In the genomic region with DNA sequence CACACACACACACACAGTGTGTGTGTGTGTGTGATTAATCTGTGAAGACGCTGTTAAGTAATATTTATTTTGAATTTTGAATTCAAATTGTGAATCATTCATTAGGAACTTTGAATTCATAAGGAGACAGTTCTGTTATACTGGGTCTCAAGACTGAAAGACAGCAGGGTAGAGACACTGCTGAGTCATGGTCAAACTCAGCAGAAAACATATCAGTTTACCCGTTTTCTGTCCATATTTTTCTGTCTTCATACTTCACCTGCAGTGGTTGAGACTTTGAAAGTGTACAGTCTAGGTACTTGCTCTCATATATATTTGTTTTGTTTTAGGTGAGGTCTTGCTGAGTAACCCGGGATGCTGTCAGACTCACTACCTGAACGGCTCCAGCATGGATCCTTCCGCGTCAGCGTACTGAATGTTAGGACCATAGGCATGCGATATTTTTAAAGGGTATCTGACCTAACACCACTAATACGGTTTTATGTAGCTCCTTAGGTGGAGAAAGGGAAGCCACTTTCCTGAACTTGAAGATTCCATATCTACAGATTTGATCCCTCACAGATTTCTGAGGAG, we compare ENCODE assay signal across 8 mouse cellular contexts.
A peak's percentile ranks its signal among the peaks of the same experiment; 100 is the strongest.
DNase-seq lines count a peak whose midpoint lies in the region; ATAC-seq lines count a peak whose summit lies in the region.

No protein-coding gene starts in this region.

- no peaks in the 10 kb centered on the region for H3K9me3 ChIP-seq in heart, embryonic 13.5 days
- H3K9me3 ChIP-seq in hindbrain, embryonic 10.5 days: no peaks in the 10 kb centered on the region
- H3K9me3 ChIP-seq in liver, embryonic 12.5 days (replicated peaks): no peaks in the 10 kb centered on the region
- H3K9me3 ChIP-seq in stomach, embryonic 16.5 days (replicated peaks; ENCODE audit: control insufficient read depth, low read length): no peaks in the 10 kb centered on the region

- WGBS in heart, embryonic 13.5 days: 53% methylated on average over 9 of the region's 9 CpGs
- 64% methylated on average over 9 of the region's 9 CpGs for WGBS in hindbrain, embryonic 10.5 days
- 53% methylated on average over 9 of the region's 9 CpGs for WGBS in liver, embryonic 12.5 days (ENCODE audit: insufficient replicate concordance)
- WGBS in stomach, embryonic 16.5 days: 52% methylated on average over 9 of the region's 9 CpGs

- peak overlapping the region; percentile 83 for H3K4me2 ChIP-seq in heart, embryonic 13.5 days
- H3K4me2 ChIP-seq in liver, embryonic 12.5 days: peak overlapping the region; percentile 83
- H3K4me2 ChIP-seq in stomach, embryonic 16.5 days (ENCODE audit: low read depth, low read length): peak overlapping the region; percentile 92

- H3K9ac ChIP-seq in heart, embryonic 13.5 days: peak overlapping the region; percentile 85; the same call in 1 of the 2 replicates
- H3K9ac ChIP-seq in liver, embryonic 12.5 days: peak overlapping the region; percentile 75; the same call in 1 of the 2 replicates
- no peak overlapping the region for H3K9ac ChIP-seq in stomach, embryonic 16.5 days (ENCODE audit: low read length)

- no peak for DNase-seq in heart, adult 11 months
- DNase-seq in cerebellum, adult 9-11 months: peak; percentile 18
- no peak for DNase-seq in hindbrain, embryonic 10.5 days (ENCODE audit: low spot score)
- DNase-seq in T-cell, adult 2 months (ENCODE audit: low spot score): no peak
- no peak for DNase-seq in left cerebral cortex, adult 11 months (ENCODE audit: low spot score)

- H3K36me3 ChIP-seq in heart, embryonic 13.5 days: no peaks in the 10 kb centered on the region
- H3K36me3 ChIP-seq in hindbrain, embryonic 10.5 days: no peaks in the 10 kb centered on the region
- H3K36me3 ChIP-seq in liver, embryonic 12.5 days: no peaks in the 10 kb centered on the region
- no peaks in the 10 kb centered on the region for H3K36me3 ChIP-seq in stomach, embryonic 16.5 days (ENCODE audit: control insufficient read depth, insufficient read depth, low read length)

- no peak for ATAC-seq in heart, embryonic 13.5 days (ENCODE audit: extremely low read depth, insufficient number of reproducible peaks, low FRiP score, low TSS enrichment)
- peak; percentile 31; the same call in 1 of the 2 replicates for ATAC-seq in liver, embryonic 12.5 days
- ATAC-seq in stomach, embryonic 16.5 days (ENCODE audit: insufficient read depth, low FRiP score): no peak

- H3K27ac ChIP-seq in heart, embryonic 13.5 days (replicated peaks): no peak overlapping the region
- H3K27ac ChIP-seq in hindbrain, embryonic 10.5 days: peak overlapping the region; percentile 90
- no peak overlapping the region; the same call in 1 of the 2 replicates for H3K27ac ChIP-seq in liver, embryonic 12.5 days
- no peak overlapping the region for H3K27ac ChIP-seq in stomach, embryonic 16.5 days (ENCODE audit: low read length)

- H3K4me1 ChIP-seq in heart, embryonic 13.5 days: no peaks in the 10 kb centered on the region
- 0 out of 2 replicates have a peak, but pooled peaks cover 2% of the 10 kb centered on the region for H3K4me1 ChIP-seq in hindbrain, embryonic 10.5 days (replicated peaks)
- peaks cover 10% of the 10 kb centered on the region for H3K4me1 ChIP-seq in liver, embryonic 12.5 days
- H3K4me1 ChIP-seq in stomach, embryonic 16.5 days (ENCODE audit: control insufficient read depth, insufficient read depth, low read length): no peaks in the 10 kb centered on the region

- H3K27me3 ChIP-seq in heart, embryonic 13.5 days (replicated peaks): no peaks in the 10 kb centered on the region
- 0 out of 2 replicates have a peak, but pooled peaks cover 3% of the 10 kb centered on the region for H3K27me3 ChIP-seq in hindbrain, embryonic 10.5 days (ENCODE audit: insufficient read depth, poor library complexity, severe bottlenecking)
- H3K27me3 ChIP-seq in liver, embryonic 12.5 days (replicated peaks): no peaks in the 10 kb centered on the region
- H3K27me3 ChIP-seq in stomach, embryonic 16.5 days (ENCODE audit: control insufficient read depth, insufficient read depth, low read length): no peaks in the 10 kb centered on the region

- H3K4me3 ChIP-seq in heart, embryonic 13.5 days: peak overlapping the region; percentile 68
- H3K4me3 ChIP-seq in hindbrain, embryonic 10.5 days: peak overlapping the region; percentile 63
- H3K4me3 ChIP-seq in liver, embryonic 12.5 days: peak overlapping the region; percentile 64
- H3K4me3 ChIP-seq in stomach, embryonic 16.5 days (replicated peaks; ENCODE audit: low read length): peak overlapping the region; percentile 63
